Mouse (Mus musculus): ENCODE measurements at regions not wholly inside any gene's neighbourhood (a gene's known extent, or its start where the extent isn't known, plus 50 kb on each side); places are given as distances from the start of the nearest gene placed in this dataset.

GRCm38 (mm10) chr10:8944586-8944985 lies 58.7 kb upstream of the Sash1 start:
- TF ChIP-seq MYOD1 (IDR thresholded peaks at IDR 0.05; ENCODE audit: control insufficient read depth in 1 of 3, insufficient read length in 2 of 3, low read depth in 2 of 3) = no peak
- no peak for TF ChIP-seq POLR2AphosphoS2 (IDR thresholded peaks at IDR 0.05; ENCODE audit: insufficient read length, low read depth)
- no peak for TF ChIP-seq USF1 (IDR thresholded peaks at IDR 0.05; ENCODE audit: low read depth)
- TF ChIP-seq POLR2A (IDR thresholded peaks at IDR 0.05; ENCODE audit: insufficient read length, low read depth) = no peak
- no peak for TF ChIP-seq TCF3 (IDR thresholded peaks at IDR 0.05; ENCODE audit: insufficient read length, low read depth)
